Mouse (Mus musculus): ENCODE data around the gene Ryr3.

DNA sequence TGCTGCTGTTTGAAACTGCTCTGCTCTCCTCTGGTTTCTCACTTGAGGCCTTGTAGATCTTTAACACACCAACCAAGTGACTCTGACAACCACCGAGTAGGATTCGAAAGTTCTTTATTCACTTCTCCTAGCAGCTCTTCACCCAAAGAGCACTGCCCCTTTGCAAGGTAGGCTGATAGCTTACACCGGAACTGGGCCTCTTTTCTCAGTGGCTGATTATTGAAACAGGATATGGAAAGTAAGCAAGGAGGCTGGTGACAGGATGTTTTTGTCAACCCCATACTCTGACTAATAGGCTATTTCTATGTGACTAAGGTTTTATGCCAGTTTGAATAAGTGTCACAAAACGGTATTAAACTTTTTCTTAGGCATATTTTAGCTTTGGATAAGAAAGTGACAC lies 502.2 kb downstream of the Ryr3 start:
- TF ChIP-seq POLR2A (IDR thresholded peaks at IDR 0.05; ENCODE audit: insufficient read length, low read depth): no peak
- TF ChIP-seq E2F4 (IDR thresholded peaks at IDR 0.05; ENCODE audit: insufficient read depth): no peak
- no peak for TF ChIP-seq MYOD1 (IDR thresholded peaks at IDR 0.05; ENCODE audit: control insufficient read depth in 1 of 3, insufficient read length in 2 of 3, low read depth in 2 of 3)
- no peak for TF ChIP-seq CEBPB (IDR thresholded peaks at IDR 0.05; ENCODE audit: insufficient read depth, poor library complexity, severe bottlenecking)

All from myocyte (in vitro differentiated cells).